Mouse (Mus musculus) limb, embryonic 14.5 days (tissue): ENCODE data around the gene Iqcm. TPM values are rescaled to one million over a fixed set of nuclear protein-coding genes. Genes with fewer than 3 reads are reported as not detected.

Experiments used
- ATAC-seq: fragments of 200-750 bp; cut with Nextera tagmentation; 2 replicates; pipeline ENCODE4 v1.8.0; 2017; ENCODE audit warnings: low read depth, moderate number of reproducible peaks, moderate TSS enrichment; ENCODE audit not compliant: low FRiP score
- DNase-seq: peaks from one replicate; pipeline ENCODE4 v3.0.0-alpha.2; 2015; ENCODE audit warnings: low spot score
- H3K27ac ChIP-seq: fragments of 300-500 bp; sonication (generic); replicated peaks from 2 replicates; pipeline ENCODE4 v1.5.1; 2014; ENCODE audit warnings: low read depth, mild to moderate bottlenecking, low read length, moderate library complexity, mixed read lengths
- H3K27me3 ChIP-seq: fragments of 300-500 bp; sonication (generic); 2 replicates; pipeline ENCODE4 v1.6.1; 2014; ENCODE audit warnings: low read length, mixed read lengths; ENCODE audit not compliant: control insufficient read depth, insufficient read depth
- H3K36me3 ChIP-seq: fragments of 300-500 bp; sonication (generic); 2 replicates; pipeline ENCODE4 v1.6.1; 2014; ENCODE audit warnings: mild to moderate bottlenecking, low read length, moderate library complexity, mixed read lengths; ENCODE audit not compliant: control insufficient read depth, insufficient read depth
- H3K4me1 ChIP-seq: fragments of 300-500 bp; sonication (generic); 2 replicates; pipeline ENCODE4 v1.6.1; 2014; ENCODE audit warnings: antibody characterized with exemption, low read length, mixed read lengths; ENCODE audit not compliant: control insufficient read depth, insufficient read depth
- H3K4me2 ChIP-seq: fragments of 300-500 bp; sonication (generic); replicated peaks from 2 replicates; pipeline ENCODE4 v1.6.1; 2014; ENCODE audit warnings: low read depth, mild to moderate bottlenecking, low read length, moderate library complexity; ENCODE audit not compliant: severe bottlenecking
- H3K4me3 ChIP-seq: fragments of 300-500 bp; sonication (generic); replicated peaks from 2 replicates; pipeline ENCODE4 v1.5.1; 2014; ENCODE audit warnings: low read length
- H3K9ac ChIP-seq: fragments of 300-500 bp; sonication (generic); 2 replicates; pipeline ENCODE4 v1.6.1; 2014; ENCODE audit warnings: mild to moderate bottlenecking, low read depth, low read length, moderate library complexity; ENCODE audit not compliant: severe bottlenecking
- H3K9me3 ChIP-seq: fragments of 300-500 bp; sonication (generic); 2 replicates; pipeline ENCODE4 v1.6.1; 2016; ENCODE audit warnings: low read length; ENCODE audit not compliant: control insufficient read depth
- POLR2A ChIP-seq: fragments of 200-500 bp; IDR thresholded peaks from 2 replicates; pipeline ENCODE4 v1.8.0; 2012; ENCODE audit warnings: inconsistent platforms, mild to moderate bottlenecking, moderate library complexity, borderline replicate concordance; ENCODE audit not compliant: insufficient read depth, insufficient read length; ENCODE audit errors: extremely low read depth
- WGBS: fragments of 180-500 bp; shearing (Covaris S2); extraction: QIAGEN DNeasy Blood & Tissue Kit; methylation state at CpG from one replicate; pipeline ENCODE4 v1.1.7; 2014; 5-methylcytosine and 5-hydroxymethylcytosine counted together
- polyA plus RNA-seq, 2 experiments: library from polyadenylated mRNA; depleted of rRNA in 1 of 2; stranded (reverse) in 1 of 2; unstranded in 1 of 2; fragments of >200 nt; fragmentation: Nextera tagmentation in 1 of 2; extraction: Ambion mirVana in 1 of 2; gene quantifications; 2 replicates each; pipeline versions ENCODE4 v1.2.1 to v1.2.3; 2012 to 2014

Iqcm gene
- polyA plus RNA-seq, 2 experiments = not detected

DNA sequence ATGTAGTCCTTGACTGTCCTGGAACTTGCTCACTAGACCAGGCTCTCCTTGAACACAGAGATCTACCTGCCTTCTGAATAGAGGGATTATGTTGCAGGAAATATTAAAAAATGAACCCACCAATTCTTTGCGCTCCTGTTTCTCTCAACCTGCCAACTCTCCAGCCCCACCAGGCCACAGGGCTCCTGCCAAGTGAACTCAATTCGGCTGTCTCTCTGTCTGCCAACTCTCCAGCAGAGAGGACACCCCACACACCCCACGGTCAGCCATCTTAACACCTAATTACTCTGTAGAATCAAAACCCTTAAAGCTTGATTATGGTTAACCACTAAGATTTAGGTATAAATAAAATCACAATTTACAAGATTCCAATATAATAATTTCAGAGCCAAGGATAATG is 298.1 kb downstream of the Iqcm start:
- TF ChIP-seq POLR2A = no peak
- Histone ChIP-seq H3K9ac (no peak overlapping the region), H3K4me3 (no peak overlapping the region), H3K4me1 (no peaks in the 10 kb centered on the region), H3K36me3 (no peaks in the 10 kb centered on the region), H3K9me3 (no peaks in the 10 kb centered on the region), H3K27me3 (no peaks in the 10 kb centered on the region), H3K27ac (no peak overlapping the region), H3K4me2 (no peak overlapping the region)
- no peak for DNase-seq
- no peak for ATAC-seq
- 72% methylated on average over 3 of the region's 3 CpGs for WGBS

DNA sequence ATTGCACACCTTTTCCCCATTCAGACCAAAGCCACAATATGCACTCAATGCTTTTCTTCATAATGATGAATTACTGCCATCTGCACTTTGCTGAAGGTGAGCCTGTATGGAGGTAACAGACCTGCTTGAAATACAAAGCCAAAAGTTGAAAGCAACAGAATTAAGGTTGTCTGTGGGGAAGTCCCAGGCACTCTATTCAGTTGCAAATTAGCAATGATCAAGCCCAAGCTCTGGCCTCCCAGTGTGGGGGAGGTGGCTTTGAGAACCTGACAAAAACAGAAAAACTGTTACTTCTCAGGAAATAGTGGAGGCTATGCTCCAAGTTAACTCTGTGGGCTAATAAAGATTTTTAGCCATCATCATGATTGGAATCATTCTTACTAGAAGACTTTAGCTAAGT is 307.1 kb downstream of the Iqcm start:
- H3K4me1 ChIP-seq = no peaks in the 10 kb centered on the region
- ATAC-seq = no peak
- H3K9ac ChIP-seq = no peak overlapping the region

DNA sequence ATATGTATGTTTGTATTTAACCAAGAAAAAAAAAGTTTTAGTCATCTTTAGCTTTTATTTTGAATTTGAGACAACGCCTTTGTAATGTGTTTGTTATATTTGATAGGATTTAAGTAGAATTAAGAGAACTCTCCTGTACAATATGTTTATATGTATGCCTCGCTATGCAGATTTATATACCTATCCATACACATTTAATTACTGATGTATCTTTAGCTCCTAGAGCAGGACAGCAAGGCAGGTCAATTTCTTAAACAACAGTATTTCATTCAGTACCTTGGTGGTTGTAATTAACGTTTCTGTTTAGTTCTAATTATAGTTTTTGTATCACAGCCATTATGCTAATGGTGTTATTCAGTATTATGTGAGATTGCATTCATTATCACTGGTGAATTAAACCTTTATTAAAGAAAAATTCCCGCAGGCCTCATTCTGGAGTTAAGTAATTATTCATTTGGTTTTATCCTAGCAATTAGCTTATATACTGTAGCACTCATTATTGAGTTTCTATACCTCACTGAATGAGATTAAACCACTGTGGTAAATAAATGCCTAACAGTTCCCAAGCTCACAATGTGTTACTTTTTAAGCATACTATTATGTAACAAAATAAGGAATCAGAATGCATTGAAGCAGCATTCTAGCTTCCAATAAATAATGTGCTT is 380.1 kb downstream of the Iqcm start:
- Histone ChIP-seq H3K9ac (no peak overlapping the region), H3K4me2 (no peak overlapping the region), H3K4me1 (no peaks in the 10 kb centered on the region), H3K4me3 (no peak overlapping the region), H3K27ac (no peak overlapping the region), H3K9me3 (no peaks in the 10 kb centered on the region), H3K36me3 (no peaks in the 10 kb centered on the region), H3K27me3 (no peaks in the 10 kb centered on the region)
- WGBS = 80% methylated on average over 4 of the region's 4 CpGs
- DNase-seq (no peak), ATAC-seq (no peak)
- no peak for TF ChIP-seq POLR2A

More for the DNA sequence above, 307.1 kb downstream of the Iqcm start:
- Histone ChIP-seq H3K27me3 (no peaks in the 10 kb centered on the region), H3K4me2 (no peak overlapping the region), H3K27ac (no peak overlapping the region), H3K4me3 (no peak overlapping the region), H3K36me3 (no peaks in the 10 kb centered on the region), H3K9me3 (peaks cover 13% of the 10 kb centered on the region; the same call in 1 of the 2 replicates)
- DNase-seq = no peak
- no peak for TF ChIP-seq POLR2A

DNA sequence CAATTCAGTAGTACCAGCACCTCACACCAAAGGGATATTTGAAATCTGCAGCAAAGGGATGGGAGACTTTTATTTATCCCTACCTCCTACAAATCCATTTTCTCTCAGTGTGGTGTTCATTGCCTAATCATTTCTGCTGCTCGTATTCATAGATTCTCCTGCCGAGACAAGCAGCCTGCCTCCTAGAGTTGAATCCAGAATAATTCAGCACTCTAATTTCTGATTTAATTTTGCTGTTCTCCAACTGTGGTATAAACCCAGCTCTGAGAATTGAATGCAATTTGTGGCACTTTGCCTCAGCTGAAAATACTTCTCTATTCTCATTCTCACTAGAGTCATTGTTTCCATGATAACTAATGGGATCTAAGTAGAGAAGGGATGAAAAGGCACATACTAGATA is 386.8 kb downstream of the Iqcm start:
- H3K4me3 ChIP-seq = no peak overlapping the region
- no peak overlapping the region for H3K4me2 ChIP-seq
- no peaks in the 10 kb centered on the region for H3K36me3 ChIP-seq
- DNase-seq (no peak), ATAC-seq (no peak)
- H3K27me3 ChIP-seq = no peaks in the 10 kb centered on the region
- H3K27ac ChIP-seq = no peak overlapping the region
- no peaks in the 10 kb centered on the region for H3K4me1 ChIP-seq
- H3K9ac ChIP-seq = no peak overlapping the region
- WGBS = 79% methylated on average over 2 of the region's 2 CpGs
- H3K9me3 ChIP-seq = no peaks in the 10 kb centered on the region
- TF ChIP-seq POLR2A = no peak

DNA sequence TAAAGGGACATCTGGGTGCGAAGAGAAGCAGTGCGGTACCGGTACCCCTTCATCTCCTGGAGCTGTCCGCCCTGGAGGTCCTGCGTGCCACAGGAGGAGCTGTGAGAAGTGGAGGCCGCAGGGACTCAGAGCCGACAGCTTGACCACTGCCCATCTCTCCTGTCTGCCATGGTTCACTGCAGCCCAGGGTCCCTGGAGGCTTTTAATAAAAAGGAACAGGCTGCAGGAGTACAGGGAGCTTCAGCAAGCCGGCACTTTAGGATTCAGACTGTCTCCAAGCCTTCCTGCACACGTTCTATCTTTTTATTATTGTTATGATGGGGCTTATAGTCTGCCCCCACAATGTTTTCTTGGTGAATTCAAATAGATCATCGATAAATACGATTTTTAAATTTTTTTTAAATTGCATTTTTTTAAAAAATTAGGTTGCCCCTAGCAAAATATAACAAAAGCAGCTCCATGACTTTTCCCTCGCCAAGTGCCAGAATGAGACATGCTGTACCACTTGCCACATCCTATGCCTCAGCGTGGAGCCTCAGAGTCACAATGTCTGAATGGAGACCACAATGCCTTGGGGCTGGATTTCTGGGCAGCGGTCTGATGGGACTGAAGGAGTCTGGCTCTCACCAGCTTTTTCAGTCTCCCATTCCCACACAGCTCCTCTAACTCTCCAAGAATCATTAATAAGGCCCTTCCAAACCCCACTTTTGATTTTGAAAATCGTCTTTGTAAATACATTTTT is 469.3 kb downstream of the Iqcm start:
- 76% methylated on average over 15 of the region's 15 CpGs for WGBS
- Histone ChIP-seq H3K27ac (no peak overlapping the region), H3K4me1 (no peaks in the 10 kb centered on the region), H3K27me3 (no peaks in the 10 kb centered on the region), H3K9me3 (no peaks in the 10 kb centered on the region), H3K36me3 (no peaks in the 10 kb centered on the region), H3K9ac (no peak overlapping the region), H3K4me2 (no peak overlapping the region), H3K4me3 (no peak overlapping the region)
- ATAC-seq (no peak), DNase-seq (no peak)
- no peak for TF ChIP-seq POLR2A
